Mouse (Mus musculus) MEL (cell line): ENCODE measurements around the gene Stra6l.

Experiments used
- BHLHE40 ChIP-seq: IDR thresholded peaks from 2 replicates; pipeline ENCODE4 v1.6.1; 2012; ENCODE audit warnings: low read depth, mild to moderate bottlenecking, inconsistent platforms, low read length, improper control_type of control experiment, borderline replicate concordance
- CTCF ChIP-seq, 3 experiments: IDR thresholded peaks in 2 of 3; conservative IDR thresholded peaks in 1 of 3; 2 replicates each; pipeline ENCODE4 v1.5.1; 2011 to 2012; ENCODE audit warnings: low read length in 3 of 3, low read depth in 2 of 3, mild to moderate bottlenecking in 2 of 3, improper control_type of control experiment in 1 of 3, inconsistent platforms in 1 of 3, mixed read lengths in 1 of 3, moderate library complexity in 1 of 3; ENCODE audit not compliant: control insufficient read depth in 1 of 3, insufficient read depth in 1 of 3, poor library complexity in 1 of 3, severe bottlenecking in 1 of 3
- MAX ChIP-seq: IDR thresholded peaks from 2 replicates; pipeline ENCODE4 v1.6.1; 2011; ENCODE audit warnings: low read length, improper control_type of control experiment
- MAZ ChIP-seq: IDR thresholded peaks from 2 replicates; pipeline ENCODE4 v1.6.1; 2012; ENCODE audit warnings: low read depth, mild to moderate bottlenecking, inconsistent platforms, low read length, improper control_type of control experiment
- POLR2A ChIP-seq, 2 experiments: IDR thresholded peaks; 2 replicates each; pipeline ENCODE4 v1.6.1; 2011 to 2012; ENCODE audit warnings: low read length in 2 of 2, mild to moderate bottlenecking in 2 of 2, control low read depth in 1 of 2, improper control_type of control experiment in 1 of 2, low read depth in 1 of 2, moderate library complexity in 1 of 2; ENCODE audit not compliant: control insufficient read depth in 1 of 2, insufficient read depth in 1 of 2, poor library complexity in 1 of 2
- RAD21 ChIP-seq: IDR thresholded peaks from 2 replicates; pipeline ENCODE4 v1.6.1; 2011; ENCODE audit warnings: mild to moderate bottlenecking, low read depth, low read length, improper control_type of control experiment
- USF2 ChIP-seq, 2 experiments: IDR thresholded peaks; 2 replicates each; pipeline ENCODE4 v1.6.1; 2011 to 2012; ENCODE audit warnings: improper control_type of control experiment in 2 of 2, low read length in 2 of 2, borderline replicate concordance in 1 of 2, inconsistent platforms in 1 of 2, low read depth in 1 of 2, mild to moderate bottlenecking in 1 of 2; ENCODE audit not compliant: insufficient read depth in 1 of 2

DNA sequence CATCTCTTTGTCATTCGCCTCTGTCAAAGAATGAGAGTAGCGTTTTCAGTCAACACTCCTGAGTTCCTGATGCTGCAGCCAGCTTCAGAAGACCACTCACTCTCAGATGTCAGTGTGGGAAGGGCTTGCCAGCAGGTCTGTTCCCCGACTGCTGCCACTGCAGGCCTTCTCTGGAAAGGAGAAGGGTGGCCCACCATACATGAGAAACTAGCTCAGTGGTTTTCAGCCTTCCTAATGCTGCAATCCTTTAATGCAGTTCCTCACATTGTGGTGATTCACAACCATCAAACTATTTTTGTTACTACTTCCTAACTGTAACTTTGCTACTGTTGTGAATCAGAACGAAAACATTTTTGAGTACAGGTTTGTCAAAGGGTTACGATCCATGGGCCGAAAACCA is 41.0 kb downstream of the Stra6l start:
- TF ChIP-seq RAD21, result no peak
- no peak for TF ChIP-seq CTCF (IDR thresholded peaks at IDR 0.05 in 2 of 3, conservative IDR thresholded peaks at IDR 0.05 in 1 of 3; ENCODE audit: control insufficient read depth in 1 of 3, insufficient read depth in 1 of 3, low read depth in 2 of 3, low read length in 3 of 3, poor library complexity in 1 of 3, severe bottlenecking in 1 of 3)
- no peak for TF ChIP-seq BHLHE40
- no peak for TF ChIP-seq USF2 (IDR thresholded peaks at IDR 0.05; ENCODE audit: borderline replicate concordance in 1 of 2, insufficient read depth in 1 of 2, low read depth in 1 of 2, low read length in 2 of 2)
- TF ChIP-seq MAX, result no peak
- no peak for TF ChIP-seq POLR2A (IDR thresholded peaks at IDR 0.05; ENCODE audit: control insufficient read depth in 1 of 2, insufficient read depth in 1 of 2, low read depth in 1 of 2, low read length in 2 of 2, poor library complexity in 1 of 2)
- TF ChIP-seq MAZ, result no peak
